Mouse (Mus musculus) forebrain, postnatal 0 days (tissue): ENCODE data around the gene Cldn6. TPM values are rescaled to one million over a fixed set of nuclear protein-coding genes. Genes with fewer than 3 reads are reported as not detected.

ENCODE experiments used
- ATAC-seq: fragments of 200-750 bp; cut with Nextera tagmentation; 2 replicates; pipeline ENCODE4 v1.8.0; 2017; ENCODE audit warnings: mild to moderate bottlenecking, moderate library complexity
- DNase-seq: peaks from one replicate; pipeline ENCODE4 v3.0.0-alpha.2; 2015
- H3K27ac ChIP-seq: fragments of 300-500 bp; sonication (generic); 2 replicates; pipeline ENCODE4 v1.5.1; 2014; ENCODE audit warnings: low read depth, mild to moderate bottlenecking, antibody characterized with exemption, low read length, moderate library complexity, mixed read lengths
- H3K27me3 ChIP-seq: fragments of 300-500 bp; sonication (generic); 2 replicates; pipeline ENCODE4 v1.6.1; 2014; ENCODE audit warnings: mild to moderate bottlenecking, low read length, mixed read lengths; ENCODE audit not compliant: insufficient read depth
- H3K36me3 ChIP-seq: fragments of 300-500 bp; sonication (generic); 2 replicates; pipeline ENCODE4 v1.6.1; 2014; ENCODE audit warnings: mild to moderate bottlenecking, moderate library complexity; ENCODE audit not compliant: insufficient read depth
- H3K4me1 ChIP-seq: fragments of 300-500 bp; sonication (generic); 2 replicates; pipeline ENCODE4 v1.6.1; 2014; ENCODE audit warnings: antibody characterized with exemption; ENCODE audit not compliant: insufficient read depth
- H3K4me2 ChIP-seq: fragments of 300-500 bp; sonication (generic); 2 replicates; pipeline ENCODE4 v1.6.1; 2014; ENCODE audit warnings: low read depth, mild to moderate bottlenecking, moderate library complexity
- H3K4me3 ChIP-seq: fragments of 300-500 bp; sonication (generic); 2 replicates; pipeline ENCODE4 v1.5.1; 2014; ENCODE audit warnings: low read depth, low read length, mixed read lengths
- H3K9ac ChIP-seq: fragments of 300-500 bp; sonication (generic); 2 replicates; pipeline ENCODE4 v1.6.1; 2014; ENCODE audit warnings: mild to moderate bottlenecking
- H3K9me3 ChIP-seq: fragments of 300-500 bp; sonication (generic); 2 replicates; pipeline ENCODE4 v1.6.1; 2016; ENCODE audit warnings: low read length
- CTCF ChIP-seq: sonication (generic); IDR thresholded peaks from 2 replicates; pipeline ENCODE4 v1.5.1; 2016; ENCODE audit warnings: antibody characterized with exemption, control low read depth, low read depth
- WGBS: fragments of 180-500 bp; shearing (Covaris S2); extraction: QIAGEN DNeasy Blood & Tissue Kit; methylation state at CpG from one replicate; pipeline ENCODE4 v1.1.7; 2014; 5-methylcytosine and 5-hydroxymethylcytosine counted together
- polyA plus RNA-seq: library from polyadenylated mRNA; unstranded; fragments of >200 nt; fragmentation: Nextera tagmentation; extraction: Ambion mirVana; gene quantifications from 2 replicates; pipeline ENCODE4 v1.2.1, GENCODE M21; 2015
- total RNA-seq: library from RNA; depleted of rRNA; stranded (reverse); fragments of >200 nt; gene quantifications from 2 replicates; pipeline ENCODE4 v1.2.3, GENCODE M21; 2014

Cldn6 gene
- total and polyA plus RNA-seq, 2 experiments from 2014 or later, result 0.76 to 1.8 TPM

DNA sequence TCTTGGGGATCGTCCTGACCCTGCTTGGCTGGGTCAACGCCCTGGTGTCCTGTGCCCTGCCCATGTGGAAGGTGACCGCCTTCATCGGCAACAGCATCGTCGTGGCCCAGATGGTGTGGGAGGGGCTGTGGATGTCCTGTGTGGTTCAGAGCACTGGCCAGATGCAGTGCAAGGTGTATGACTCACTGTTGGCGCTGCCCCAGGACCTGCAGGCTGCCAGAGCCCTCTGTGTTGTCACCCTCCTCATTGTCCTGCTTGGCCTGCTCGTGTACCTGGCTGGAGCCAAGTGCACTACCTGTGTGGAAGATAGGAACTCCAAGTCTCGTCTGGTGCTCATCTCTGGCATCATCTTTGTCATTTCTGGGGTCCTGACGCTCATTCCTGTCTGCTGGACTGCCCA lies 2.0 kb downstream of the Cldn6 start:
- no peak for ATAC-seq
- H3K27me3 ChIP-seq, result peaks cover 30% of the 10 kb centered on the region
- no peak overlapping the region for H3K4me2 ChIP-seq
- TF ChIP-seq CTCF, result no peak
- no peak overlapping the region for H3K9ac ChIP-seq
- H3K4me1 ChIP-seq, result peaks cover 9% of the 10 kb centered on the region; the same call in 1 of the 2 replicates
- WGBS, result 69% methylated on average over 10 of the region's 10 CpGs
- DNase-seq, result no peak
- no peak overlapping the region for H3K27ac ChIP-seq
- no peaks in the 10 kb centered on the region for H3K9me3 ChIP-seq
- no peak overlapping the region for H3K4me3 ChIP-seq
- H3K36me3 ChIP-seq, result no peaks in the 10 kb centered on the region

DNA sequence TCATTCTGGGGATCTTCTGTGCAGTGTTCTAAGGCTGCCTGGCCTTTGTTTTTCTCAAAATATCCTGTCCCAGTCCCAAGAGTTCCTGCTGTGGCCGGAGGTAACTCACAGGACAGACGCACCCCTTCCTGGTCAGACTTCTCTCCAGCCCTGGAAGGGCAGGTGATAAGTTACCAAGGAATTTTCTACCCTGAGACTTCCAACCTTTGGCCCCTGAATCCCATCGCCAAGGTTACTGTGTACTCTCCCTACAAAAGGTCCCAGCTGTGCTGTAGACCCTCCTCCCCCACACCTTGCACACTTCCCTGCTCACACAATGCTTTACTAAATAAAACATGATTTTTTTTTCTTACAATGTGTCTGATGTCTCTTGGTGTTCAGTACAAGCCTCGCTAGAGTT lies 3.0 kb downstream of the Cldn6 start:
- Histone ChIP-seq H3K9me3 (no peaks in the 10 kb centered on the region), H3K4me1 (no peaks in the 10 kb centered on the region), H3K27me3 (peaks cover 26% of the 10 kb centered on the region), H3K4me3 (no peak overlapping the region), H3K4me2 (no peak overlapping the region), H3K9ac (no peak overlapping the region), H3K36me3 (no peaks in the 10 kb centered on the region), H3K27ac (no peak overlapping the region)
- ATAC-seq (no peak), DNase-seq (no peak)
- WGBS, result 67% methylated on average over 4 of the region's 4 CpGs
- TF ChIP-seq CTCF, result no peak

DNA sequence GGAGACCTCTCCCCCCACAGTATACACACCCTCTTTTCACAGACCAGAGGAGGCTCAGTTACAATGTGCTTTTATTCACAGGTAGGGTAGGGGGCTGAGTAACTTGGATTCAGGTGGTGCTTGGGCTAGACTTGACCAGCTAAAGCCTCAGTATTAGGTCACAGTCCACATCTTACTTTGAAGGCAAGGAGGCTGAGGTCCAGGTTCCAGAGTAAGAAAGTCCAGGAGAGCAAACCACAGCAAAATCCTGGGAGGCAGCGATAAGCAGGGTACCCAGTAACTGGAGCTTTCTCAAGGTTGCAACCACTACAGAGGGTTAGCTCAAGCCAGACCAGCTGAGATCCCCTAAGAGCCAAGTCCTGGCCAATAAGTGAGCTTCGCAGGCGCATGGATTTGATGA lies 3.5 kb downstream of the Cldn6 start:
- no peaks in the 10 kb centered on the region for H3K4me1 ChIP-seq
- DNase-seq (no peak), ATAC-seq (no peak)
- H3K36me3 ChIP-seq, result no peaks in the 10 kb centered on the region
- no peak overlapping the region for H3K4me2 ChIP-seq
- no peak overlapping the region for H3K9ac ChIP-seq
- H3K9me3 ChIP-seq, result no peaks in the 10 kb centered on the region
- no peak overlapping the region for H3K27ac ChIP-seq
- H3K4me3 ChIP-seq, result no peak overlapping the region
- TF ChIP-seq CTCF, result no peak
- peaks cover 26% of the 10 kb centered on the region for H3K27me3 ChIP-seq
- WGBS, result 72% methylated on average over 3 of the region's 3 CpGs

DNA sequence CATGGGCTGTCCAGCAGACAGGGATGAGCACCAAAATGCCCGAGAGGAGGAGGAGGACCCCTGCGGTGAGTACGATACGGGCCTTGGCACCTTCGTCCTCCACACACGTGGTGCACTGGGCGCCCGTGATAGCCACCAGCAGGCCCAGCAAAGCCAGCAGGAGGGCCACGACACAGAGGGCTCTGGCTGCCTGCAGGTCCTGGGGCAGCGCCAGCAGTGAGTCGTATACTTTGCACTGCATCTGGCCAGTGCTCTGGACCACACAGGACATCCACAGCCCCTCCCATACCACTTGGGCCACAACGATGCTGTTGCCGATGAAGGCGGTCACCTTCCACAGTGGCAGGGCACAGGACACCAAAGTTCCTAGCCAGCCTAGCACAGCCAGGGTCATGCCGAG lies 4.2 kb downstream of the Cldn6 start:
- no peak for TF ChIP-seq CTCF
- Histone ChIP-seq H3K36me3 (no peaks in the 10 kb centered on the region), H3K9ac (no peak overlapping the region), H3K4me1 (no peaks in the 10 kb centered on the region), H3K4me3 (no peak overlapping the region), H3K9me3 (no peaks in the 10 kb centered on the region), H3K27me3 (peaks cover 26% of the 10 kb centered on the region), H3K4me2 (no peak overlapping the region), H3K27ac (no peak overlapping the region)
- ATAC-seq (no peak), DNase-seq (no peak)
- WGBS, result 34% methylated on average over 15 of the region's 15 CpGs

DNA sequence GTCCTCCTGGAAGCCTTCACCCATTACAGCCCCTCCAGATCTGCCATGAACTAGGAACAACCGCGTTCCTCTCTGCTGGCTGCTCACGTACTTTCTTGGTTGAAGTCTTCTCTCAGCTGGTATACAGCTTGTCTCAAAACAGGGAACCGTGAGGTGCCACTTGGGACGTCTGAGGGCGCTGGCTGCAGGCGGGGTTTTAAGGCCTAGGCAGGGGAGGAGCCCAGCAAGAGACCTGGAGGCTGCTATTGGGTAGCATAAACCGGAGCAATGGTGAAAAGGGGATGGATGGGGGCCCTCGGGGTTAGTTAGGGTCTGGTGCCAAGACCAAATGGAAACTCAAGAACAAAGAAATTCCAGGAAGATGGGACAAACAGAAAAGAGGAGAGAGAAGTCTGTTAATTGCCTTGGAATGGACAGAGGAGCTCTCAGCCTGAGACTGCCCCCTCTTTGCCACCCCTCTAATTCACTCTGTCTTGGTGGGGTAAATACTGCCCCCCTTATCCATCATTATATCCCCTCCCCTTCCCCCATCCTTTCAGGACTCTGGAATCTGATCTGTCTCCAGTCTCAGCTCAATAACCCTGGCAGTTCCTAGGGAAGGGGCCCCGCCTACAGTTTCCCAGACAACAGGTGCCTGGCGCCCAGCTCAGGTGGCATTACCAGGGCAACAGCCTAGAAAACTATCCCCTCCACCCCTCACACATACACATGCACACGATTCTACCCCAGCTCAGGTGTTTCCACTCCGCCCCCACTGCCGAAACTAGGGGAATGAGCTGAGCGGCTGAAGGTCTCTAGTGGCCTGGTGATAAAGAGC lies 5.0 kb downstream of the Cldn6 start, which contains the start of gene Cldn9:
Gene Cldn9 (minus strand): TSS at position 171 of the 817 bp plus-strand sequence.
- DNase-seq (no peak), ATAC-seq (peak; percentile 48)
- H3K27ac ChIP-seq, result no peak within 1 kb of the TSS
- no peaks in the 10 kb centered on the region for H3K36me3 ChIP-seq
- no peak within 1 kb of the TSS for H3K9ac ChIP-seq
- H3K4me1 ChIP-seq, result no peaks in the 10 kb centered on the region
- no peak within 1 kb of the TSS for H3K4me3 ChIP-seq
- TF ChIP-seq CTCF, result no peak
- 16% methylated on average over 15 of the region's 15 CpGs for WGBS
- H3K27me3 ChIP-seq, result peaks cover 22% of the 10 kb centered on the region
- H3K9me3 ChIP-seq, result no peaks in the 10 kb centered on the region
- no peak within 1 kb of the TSS for H3K4me2 ChIP-seq

DNA sequence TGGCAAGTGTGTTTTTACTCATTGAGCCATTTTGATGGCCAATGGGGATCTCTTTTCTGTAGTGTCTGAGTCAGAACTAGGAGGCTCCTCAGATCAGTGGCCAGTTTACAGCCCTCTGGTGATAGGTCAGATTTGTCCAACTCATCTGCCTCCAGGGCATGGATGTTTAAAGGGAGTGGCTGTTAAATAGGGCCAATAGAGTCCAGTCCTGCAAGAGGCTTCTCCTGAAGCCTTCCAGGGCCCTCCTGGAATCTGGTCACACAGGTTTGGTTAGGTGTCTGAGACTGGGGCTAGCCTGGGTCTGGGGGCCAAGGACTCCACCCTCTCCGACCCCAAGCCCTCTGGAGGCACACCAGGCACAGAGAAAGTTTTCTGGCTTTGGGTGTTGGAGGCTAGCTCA lies 15.4 kb downstream of the Cldn6 start:
- Histone ChIP-seq H3K4me2 (no peak overlapping the region), H3K4me3 (no peak overlapping the region), H3K9me3 (no peaks in the 10 kb centered on the region), H3K9ac (no peak overlapping the region), H3K27me3 (peaks cover 7% of the 10 kb centered on the region; the same call in 1 of the 2 replicates), H3K27ac (no peak overlapping the region), H3K36me3 (no peaks in the 10 kb centered on the region), H3K4me1 (no peaks in the 10 kb centered on the region)
- DNase-seq (no peak), ATAC-seq (no peak)
- WGBS, result 70% methylated on average over 1 of the region's 1 CpGs
- TF ChIP-seq CTCF, result no peak

DNA sequence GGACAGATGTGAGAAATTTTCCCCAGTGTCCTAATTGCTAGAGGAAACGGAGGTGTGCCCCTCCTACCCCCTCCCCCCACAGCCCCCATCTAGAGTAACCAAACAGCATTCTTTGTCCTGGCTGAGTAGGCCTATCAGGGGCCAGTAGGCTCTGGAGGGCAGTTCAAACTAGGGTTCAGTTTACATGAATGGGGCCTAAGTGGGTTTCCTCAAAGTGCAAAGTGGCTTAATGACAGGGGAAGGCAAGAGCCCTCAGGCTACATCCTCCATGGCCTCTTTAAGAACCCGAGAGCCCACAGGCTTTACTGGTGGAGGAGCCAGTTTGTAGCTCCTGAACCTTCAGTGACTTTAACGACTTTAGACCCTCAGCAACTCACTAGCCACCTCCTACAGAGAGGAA lies 16.8 kb downstream of the Cldn6 start:
- no peak overlapping the region for H3K4me3 ChIP-seq
- H3K4me2 ChIP-seq, result no peak overlapping the region
- peaks cover 7% of the 10 kb centered on the region; the same call in 1 of the 2 replicates for H3K27me3 ChIP-seq
- no peak overlapping the region for H3K9ac ChIP-seq
- no peaks in the 10 kb centered on the region for H3K36me3 ChIP-seq
- TF ChIP-seq CTCF, result no peak
- H3K4me1 ChIP-seq, result no peaks in the 10 kb centered on the region
- H3K9me3 ChIP-seq, result no peaks in the 10 kb centered on the region
- DNase-seq, result no peak
- WGBS, result 15% methylated on average over 3 of the region's 3 CpGs
- H3K27ac ChIP-seq, result no peak overlapping the region
- ATAC-seq, result no peak
